Mouse (Mus musculus): ENCODE measurements around the gene Macrod2. TPM values are rescaled to one million over a fixed set of nuclear protein-coding genes. Genes with fewer than 3 reads are reported as not detected.

Macrod2 gene
- polyA plus RNA-seq, 1 experiment from 2014 or later = 22.7 TPM

- Histone ChIP-seq H3K4me2 (replicated peaks; ENCODE audit: low read depth, low read length) (no peak overlapping the region), H3K9ac (replicated peaks; ENCODE audit: low read depth) (no peak overlapping the region), H3K27me3 (replicated peaks; ENCODE audit: insufficient read depth, low read length) (no peaks in the 10 kb centered on the region), H3K4me1 (ENCODE audit: insufficient read depth, low read depth, low read length) (no peaks in the 10 kb centered on the region), H3K27ac (ENCODE audit: low read length) (no peak overlapping the region), H3K36me3 (ENCODE audit: insufficient read depth, low read length) (no peaks in the 10 kb centered on the region), H3K4me3 (ENCODE audit: low read depth, low read length) (no peak overlapping the region), H3K9me3 (ENCODE audit: low read length) (no peaks in the 10 kb centered on the region)
- DNase-seq (ENCODE audit: low spot score) = no peak
- 83% methylated on average over 4 of the region's 4 CpGs for WGBS
- no peak for TF ChIP-seq EP300 (IDR thresholded peaks at IDR 0.05)
- TF ChIP-seq CTCF (IDR thresholded peaks at IDR 0.05) = no peak
- no peak for ATAC-seq
Observed at GRCm38 (mm10) chr2:141712265-141712664, 1317.2 kb downstream of the Macrod2 start.

- ATAC-seq (no peak), DNase-seq (ENCODE audit: low spot score) (peak; percentile 11)
- Histone ChIP-seq H3K9me3 (ENCODE audit: low read length) (no peaks in the 10 kb centered on the region), H3K36me3 (ENCODE audit: insufficient read depth, low read length) (no peaks in the 10 kb centered on the region), H3K4me3 (ENCODE audit: low read depth, low read length) (no peak overlapping the region), H3K9ac (replicated peaks; ENCODE audit: low read depth) (no peak overlapping the region), H3K27ac (ENCODE audit: low read length) (no peak overlapping the region), H3K27me3 (replicated peaks; ENCODE audit: insufficient read depth, low read length) (no peaks in the 10 kb centered on the region), H3K4me2 (replicated peaks; ENCODE audit: low read depth, low read length) (no peak overlapping the region), H3K4me1 (ENCODE audit: insufficient read depth, low read depth, low read length) (no peaks in the 10 kb centered on the region)
- TF ChIP-seq EP300 (IDR thresholded peaks at IDR 0.05) (no peak), CTCF (IDR thresholded peaks at IDR 0.05) (no peak)
- WGBS = 52% methylated on average over 3 of the region's 3 CpGs
Observed at GRCm38 (mm10) chr2:141715061-141715460, 1320.0 kb downstream of the Macrod2 start.

- no peaks in the 10 kb centered on the region for H3K36me3 ChIP-seq (ENCODE audit: insufficient read depth, low read length)
- 76% methylated on average over 3 of the region's 3 CpGs for WGBS
- H3K27me3 ChIP-seq (replicated peaks; ENCODE audit: insufficient read depth, low read length) = no peaks in the 10 kb centered on the region
- H3K4me1 ChIP-seq (ENCODE audit: insufficient read depth, low read depth, low read length) = no peaks in the 10 kb centered on the region
- H3K9ac ChIP-seq (replicated peaks; ENCODE audit: low read depth) = no peak overlapping the region
- no peak overlapping the region for H3K27ac ChIP-seq (ENCODE audit: low read length)
- no peak for TF ChIP-seq EP300 (IDR thresholded peaks at IDR 0.05)
- no peak overlapping the region for H3K4me2 ChIP-seq (replicated peaks; ENCODE audit: low read depth, low read length)
- no peak for ATAC-seq
- H3K4me3 ChIP-seq (ENCODE audit: low read depth, low read length) = no peak overlapping the region
- no peak for DNase-seq (ENCODE audit: low spot score)
- H3K9me3 ChIP-seq (ENCODE audit: low read length) = no peaks in the 10 kb centered on the region
Observed at GRCm38 (mm10) chr2:141722531-141722930, 1327.4 kb downstream of the Macrod2 start.

GRCm38 (mm10) chr2:141728998-141729397, 1333.9 kb downstream of the Macrod2 start:
- DNase-seq (ENCODE audit: low spot score) (no peak), ATAC-seq (no peak)
- H3K9me3 ChIP-seq (ENCODE audit: low read length) = no peaks in the 10 kb centered on the region
- no peak overlapping the region for H3K4me2 ChIP-seq (replicated peaks; ENCODE audit: low read depth, low read length)
- no peaks in the 10 kb centered on the region for H3K36me3 ChIP-seq (ENCODE audit: insufficient read depth, low read length)
- H3K4me3 ChIP-seq (ENCODE audit: low read depth, low read length) = no peak overlapping the region
- H3K27ac ChIP-seq (ENCODE audit: low read length) = no peak overlapping the region
- no peaks in the 10 kb centered on the region for H3K4me1 ChIP-seq (ENCODE audit: insufficient read depth, low read depth, low read length)
- no peak for TF ChIP-seq CTCF (IDR thresholded peaks at IDR 0.05)
- TF ChIP-seq EP300 (IDR thresholded peaks at IDR 0.05) = no peak
- no peak overlapping the region for H3K9ac ChIP-seq (replicated peaks; ENCODE audit: low read depth)
- 65% methylated on average over 4 of the region's 4 CpGs for WGBS
- no peaks in the 10 kb centered on the region for H3K27me3 ChIP-seq (replicated peaks; ENCODE audit: insufficient read depth, low read length)

- no peak for ATAC-seq
Observed at GRCm38 (mm10) chr2:141736685-141737456, 1341.8 kb downstream of the Macrod2 start.

GRCm38 (mm10) chr2:141738702-141739101, 1343.6 kb downstream of the Macrod2 start:
- Histone ChIP-seq H3K27me3 (replicated peaks; ENCODE audit: insufficient read depth, low read length) (no peaks in the 10 kb centered on the region), H3K4me1 (ENCODE audit: insufficient read depth, low read depth, low read length) (no peaks in the 10 kb centered on the region), H3K36me3 (ENCODE audit: insufficient read depth, low read length) (no peaks in the 10 kb centered on the region), H3K27ac (ENCODE audit: low read length) (no peak overlapping the region), H3K9ac (replicated peaks; ENCODE audit: low read depth) (no peak overlapping the region), H3K4me3 (ENCODE audit: low read depth, low read length) (no peak overlapping the region), H3K4me2 (replicated peaks; ENCODE audit: low read depth, low read length) (no peak overlapping the region), H3K9me3 (ENCODE audit: low read length) (no peaks in the 10 kb centered on the region)
- no peak for DNase-seq (ENCODE audit: low spot score)
- no peak for ATAC-seq
- TF ChIP-seq EP300 (IDR thresholded peaks at IDR 0.05) = no peak
- TF ChIP-seq CTCF (IDR thresholded peaks at IDR 0.05) = no peak
- WGBS = 49% methylated on average over 1 of the region's 1 CpGs

More at GRCm38 (mm10) chr2:141736685-141737456, 1341.8 kb downstream of the Macrod2 start:
- no peak for DNase-seq (ENCODE audit: low spot score)
- Histone ChIP-seq H3K27me3 (replicated peaks; ENCODE audit: insufficient read depth, low read length) (no peaks in the 10 kb centered on the region), H3K4me2 (replicated peaks; ENCODE audit: low read depth, low read length) (no peak overlapping the region), H3K4me3 (ENCODE audit: low read depth, low read length) (no peak overlapping the region), H3K4me1 (ENCODE audit: insufficient read depth, low read depth, low read length) (no peaks in the 10 kb centered on the region), H3K36me3 (ENCODE audit: insufficient read depth, low read length) (no peaks in the 10 kb centered on the region), H3K9ac (replicated peaks; ENCODE audit: low read depth) (no peak overlapping the region), H3K27ac (ENCODE audit: low read length) (no peak overlapping the region), H3K9me3 (ENCODE audit: low read length) (no peaks in the 10 kb centered on the region)
- TF ChIP-seq CTCF (IDR thresholded peaks at IDR 0.05) (no peak), EP300 (IDR thresholded peaks at IDR 0.05) (no peak)
- WGBS = 78% methylated on average over 5 of the region's 5 CpGs

Measured in lung, postnatal 0 days (tissue).